Mouse (Mus musculus) adrenal gland, adult 10 weeks (tissue): Measurements from ENCODE around the gene Appbp2. TPM values are rescaled to one million over a fixed set of nuclear protein-coding genes. Genes with fewer than 3 reads are reported as not detected.

Source experiments
- polyA plus RNA-seq: library from polyadenylated mRNA; stranded (reverse); fragments of 350-450 nt; fragmentation: Illumina TruSeq; extraction: RNeasy Lipid Tissue Mini Kit (QIAGEN cat#74804); gene quantifications from one replicate; pipeline ENCODE4 v1.2.3, GENCODE M21; 2014; ENCODE audit warnings: low read depth, low replicate concordance

The Appbp2 gene
- 110 TPM for polyA plus RNA-seq

DNA sequence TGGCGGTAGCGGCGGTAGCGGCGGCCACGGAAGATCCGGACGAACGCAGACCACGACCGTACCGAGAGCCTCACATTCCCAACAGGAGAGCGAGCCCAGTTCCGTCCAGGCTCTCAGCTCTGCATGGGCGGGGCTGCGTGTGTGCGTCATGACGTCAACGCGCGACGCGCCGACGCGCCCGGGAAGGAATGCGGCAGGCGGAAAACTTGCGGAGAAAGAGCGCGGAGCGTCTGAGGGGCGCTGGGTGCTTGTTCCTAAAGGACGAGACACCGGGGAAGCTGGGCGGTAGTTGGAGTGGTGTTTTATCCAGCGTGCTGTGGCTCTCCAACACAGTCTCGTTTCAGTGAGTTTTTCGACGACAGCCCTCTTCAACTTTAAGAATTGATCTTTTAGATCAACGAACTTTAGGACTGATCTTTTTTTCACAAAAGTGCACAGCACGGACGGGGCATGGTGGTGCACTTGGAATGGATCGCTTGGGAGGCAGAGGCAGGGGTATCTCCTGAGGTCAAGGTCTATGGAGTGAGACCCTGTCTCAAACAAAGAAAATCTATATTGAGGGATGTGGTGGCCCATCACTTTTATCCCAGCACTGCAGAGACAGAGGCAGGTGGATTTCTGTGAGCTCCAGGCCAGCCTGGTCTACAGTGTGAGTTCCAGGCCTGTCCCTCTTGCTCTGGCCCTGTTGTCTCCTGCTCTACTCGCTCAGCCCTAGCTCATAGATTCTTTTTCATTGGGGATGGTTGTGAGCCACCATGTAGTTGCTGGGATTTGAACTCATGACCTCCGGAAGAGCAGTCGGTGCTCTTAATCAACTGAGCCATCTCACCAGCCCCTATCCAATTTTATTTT, at the start of gene Appbp2:
Gene Appbp2 (minus strand): TSS at position 141 of the 852 bp plus-strand sequence.

DNA sequence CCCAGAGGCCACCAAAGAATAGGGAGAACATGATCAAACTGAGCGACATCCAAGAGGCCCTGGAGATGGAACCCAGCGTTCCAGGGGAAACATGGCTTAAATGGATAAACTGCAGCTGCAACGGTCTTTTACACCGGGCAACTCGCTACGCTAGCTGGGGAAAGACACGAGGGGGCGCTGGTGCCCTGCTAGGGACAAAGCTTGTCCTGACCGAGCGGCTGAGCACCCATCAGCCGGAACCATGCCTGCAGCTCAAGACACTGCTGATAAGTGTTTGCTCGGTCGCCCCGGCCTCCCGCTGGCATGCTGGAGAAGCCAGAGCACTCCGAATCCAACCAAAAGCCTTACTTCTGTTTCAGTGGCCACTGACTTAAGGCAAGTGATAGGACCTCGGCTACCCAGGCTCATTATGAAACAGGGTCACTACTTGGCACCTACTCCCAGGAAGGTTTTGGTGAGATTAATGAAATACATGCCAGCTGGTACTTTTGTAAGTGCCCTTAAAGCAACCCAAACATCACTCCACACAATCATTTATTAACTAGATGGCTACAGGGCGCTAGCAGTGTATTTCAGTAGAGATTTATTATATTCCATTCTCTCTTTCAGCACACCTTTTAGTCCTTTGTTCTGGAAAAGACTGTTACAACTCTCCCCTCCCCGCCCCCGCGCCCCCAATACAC, 64.7 kb downstream of the Appbp2 start, which contains the start of gene 1700125H20Rik:
Gene 1700125H20Rik (plus strand): TSS at position 347 of the 683 bp plus-strand sequence.

GRCm38 (mm10) chr11:85139581-85140540, 95.1 kb downstream of the Appbp2 start, which contains the start of gene Usp32:
Usp32 (minus strand) TSS chr11:85140161.

Other genes starting within 250 kb of the Appbp2 start
- gene Usp32, start 95.0 kb downstream of the Appbp2 start, polyA plus RNA-seq = 117 TPM
- gene 1700125H20Rik, start 64.7 kb downstream of the Appbp2 start, polyA plus RNA-seq = 1.0 TPM
- gene Ppm1d, start 76.1 kb upstream of the Appbp2 start, polyA plus RNA-seq = 32.2 TPM
- 12.4 TPM for gene Bcas3, start 118.0 kb upstream of the Appbp2 start, polyA plus RNA-seq